Mouse (Mus musculus) kidney, adult 8-10 months (tissue): ENCODE results near the gene Tspan17.
A peak's percentile ranks its signal among the peaks of the same experiment; 100 is the strongest.

ENCODE experiments used
- DNase-seq, 2 experiments: peaks; one replicate each; pipeline ENCODE4 v3.0.0; 2022

The Tspan17 gene

DNA sequence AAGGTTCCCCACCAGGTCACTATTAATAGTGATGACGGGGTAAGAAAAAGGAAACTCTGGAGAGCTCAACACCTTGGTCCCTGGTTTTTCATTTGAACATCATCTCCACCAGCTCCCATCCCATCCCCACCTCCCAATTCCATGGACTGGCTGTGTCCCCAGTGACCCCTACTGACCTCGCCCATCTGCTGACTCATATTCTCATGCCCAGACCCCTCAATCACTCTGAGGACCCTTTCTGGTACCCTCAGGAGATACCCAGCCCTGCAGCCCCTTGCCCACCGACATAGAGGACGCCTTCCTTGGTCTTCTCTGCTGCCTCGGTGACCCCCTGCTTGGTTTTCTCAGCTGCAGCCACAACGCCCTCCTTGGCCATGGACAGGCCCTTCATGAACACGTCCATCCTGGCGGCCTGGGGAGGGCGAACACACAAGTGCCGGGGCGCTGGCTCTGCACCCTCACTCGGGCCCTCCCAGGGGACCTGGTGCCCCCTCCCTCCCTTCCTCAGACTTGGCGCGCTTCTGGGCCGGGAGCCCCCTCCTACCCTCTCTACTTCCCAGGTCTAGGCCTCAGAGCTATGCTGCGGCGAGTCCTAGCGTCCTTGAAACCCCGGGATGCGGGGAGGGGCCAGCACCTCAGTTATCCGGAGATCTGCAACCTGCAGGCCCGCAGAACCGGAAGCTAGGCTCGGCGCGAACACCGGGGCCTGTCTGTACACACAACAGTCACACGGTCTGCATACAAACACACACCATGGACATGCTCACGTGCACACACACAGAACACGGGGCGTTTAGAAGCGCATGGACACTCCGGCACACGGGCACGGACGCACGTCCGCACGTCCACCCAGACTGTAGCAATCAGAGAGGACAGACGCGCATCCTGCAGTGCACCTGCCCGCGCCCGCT, 23.6 kb upstream of the Tspan17 start:
- no peak for DNase-seq

DNA sequence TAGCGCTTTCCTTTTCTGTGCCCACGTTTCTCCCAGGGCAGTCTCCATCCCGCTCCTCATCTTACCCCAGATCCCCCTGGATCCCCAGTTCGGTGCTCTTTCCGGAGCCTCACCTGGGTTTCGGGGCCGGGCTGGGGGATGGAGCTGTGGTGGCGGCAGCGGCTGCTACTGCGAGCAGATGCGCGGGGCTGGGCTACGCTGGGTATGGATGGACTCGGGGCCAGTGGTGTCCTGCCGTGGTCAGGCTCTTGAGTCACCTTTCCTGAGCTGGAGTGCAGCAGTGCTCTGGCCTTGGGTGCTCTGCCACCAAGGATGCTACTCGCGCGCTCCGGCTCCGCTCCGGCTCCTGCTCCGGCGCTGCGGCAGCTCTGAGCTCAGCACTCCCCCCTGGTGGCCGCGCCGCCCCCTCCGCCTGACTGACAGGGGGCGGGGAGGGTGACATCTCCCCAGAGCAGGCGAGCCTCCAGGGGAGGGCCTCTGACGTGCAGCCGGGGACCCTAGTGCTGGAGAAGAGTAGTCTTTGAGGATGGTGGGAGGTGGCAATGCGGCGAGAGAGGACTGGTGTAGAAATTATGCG, 22.9 kb upstream of the Tspan17 start, which contains the start of gene Sncb:
Gene Sncb (minus strand): TSS at position 404 of the 577 bp plus-strand sequence.
- DNase-seq = peak in 1 of 2 experiments; percentile 17

DNA sequence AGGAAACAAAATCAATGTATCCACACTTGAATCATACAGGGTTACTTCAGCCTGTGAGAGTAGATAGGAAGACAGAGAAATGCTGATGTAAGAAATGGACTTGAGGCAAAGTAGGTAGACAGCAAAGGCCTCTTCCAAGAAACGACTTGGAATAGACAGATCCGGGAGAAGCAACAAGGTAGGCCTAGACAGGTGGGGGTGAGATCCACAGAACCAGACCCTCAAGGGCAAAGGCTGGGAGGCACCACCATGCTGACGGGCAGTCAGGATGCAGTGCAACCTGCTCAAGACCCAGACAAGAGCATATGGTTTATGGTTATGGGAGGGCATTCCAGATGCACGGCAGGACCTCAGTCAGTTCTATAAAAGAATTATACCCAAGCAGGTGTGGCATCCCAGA, 22.2 kb upstream of the Tspan17 start:
- no peak for DNase-seq

DNA sequence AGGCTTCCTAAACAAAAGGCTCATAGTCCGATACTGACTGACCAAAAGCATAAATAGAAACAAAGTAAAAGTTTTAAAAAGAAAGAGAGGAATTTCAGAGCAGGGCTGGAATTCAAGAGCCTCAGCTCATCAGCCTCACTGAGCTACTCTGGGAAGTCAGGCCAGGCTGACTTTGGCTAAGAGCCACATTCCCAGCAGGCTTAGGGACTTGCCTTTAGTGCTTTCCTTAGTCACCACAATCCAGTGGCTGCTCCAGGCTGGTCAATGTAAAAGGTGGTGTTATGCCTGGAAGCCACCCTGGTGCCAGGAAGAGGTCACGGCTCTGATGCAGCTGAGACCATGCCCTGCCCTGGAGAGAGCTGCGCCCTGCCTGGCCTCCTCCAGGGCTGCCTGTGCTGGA, 8.6 kb upstream of the Tspan17 start:
- no peak for DNase-seq

DNA sequence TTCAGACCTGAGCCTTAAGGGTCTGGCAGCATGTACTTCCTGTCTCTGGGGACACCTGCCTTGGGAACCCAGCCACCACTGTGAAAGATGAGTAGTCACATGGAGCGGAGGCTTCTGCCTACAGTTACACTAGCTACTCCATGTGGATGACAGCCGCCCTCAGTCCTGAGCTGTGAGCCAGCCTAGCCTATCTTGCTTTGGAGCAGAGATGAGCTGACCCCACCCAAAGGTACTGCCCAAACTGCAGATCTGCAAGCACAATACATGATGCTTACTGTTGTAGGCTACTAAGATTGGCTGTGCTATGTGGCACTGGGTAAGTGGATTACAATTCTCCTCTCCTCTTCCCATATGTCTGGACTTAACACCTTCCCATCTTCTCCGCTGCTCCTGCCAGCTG, 8.1 kb upstream of the Tspan17 start:
- no peak for DNase-seq

DNA sequence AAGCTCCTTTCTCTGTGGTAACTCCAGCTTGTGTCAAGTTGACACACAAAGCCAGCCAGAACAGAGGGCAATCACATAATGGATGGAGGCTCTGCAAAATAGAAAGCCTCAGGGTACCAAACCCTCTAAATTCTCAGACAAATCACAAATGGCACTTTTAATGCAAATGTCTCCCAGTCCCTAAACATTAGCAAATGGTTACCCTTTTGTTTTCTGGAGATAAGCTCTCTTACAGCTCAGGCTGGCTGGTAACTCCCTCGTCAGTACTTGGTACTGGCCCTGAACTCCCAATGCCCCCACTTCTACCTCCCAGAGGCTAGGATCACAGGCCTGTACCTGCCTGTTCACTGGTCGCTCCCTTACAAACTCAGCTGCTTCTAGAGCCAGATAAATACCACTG, 5.9 kb upstream of the Tspan17 start:
- DNase-seq = no peak

DNA sequence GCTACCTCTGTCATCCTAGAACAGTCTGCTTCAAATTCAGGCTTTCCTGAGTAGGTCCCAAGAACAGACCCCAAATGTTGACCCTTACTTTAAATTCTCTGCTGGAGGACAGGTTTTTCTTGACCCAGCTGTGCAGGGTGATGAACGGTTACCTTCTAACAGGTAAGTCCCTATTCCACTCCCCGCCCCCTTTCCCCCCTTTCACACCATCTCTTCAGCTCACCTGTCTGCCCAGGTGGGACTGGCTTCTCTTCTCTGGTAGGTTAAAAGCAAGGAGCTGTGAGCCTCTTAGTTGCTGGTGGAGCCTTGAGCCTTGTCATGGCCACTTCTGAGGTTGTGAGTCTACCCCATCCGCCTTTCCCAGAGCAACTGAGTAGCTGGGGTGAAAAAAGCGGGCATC, 5.5 kb upstream of the Tspan17 start, which contains the start of gene Eif4e1b:
Gene Eif4e1b (plus strand): TSS at position 301 of the 400 bp plus-strand sequence.
- no peak for DNase-seq

DNA sequence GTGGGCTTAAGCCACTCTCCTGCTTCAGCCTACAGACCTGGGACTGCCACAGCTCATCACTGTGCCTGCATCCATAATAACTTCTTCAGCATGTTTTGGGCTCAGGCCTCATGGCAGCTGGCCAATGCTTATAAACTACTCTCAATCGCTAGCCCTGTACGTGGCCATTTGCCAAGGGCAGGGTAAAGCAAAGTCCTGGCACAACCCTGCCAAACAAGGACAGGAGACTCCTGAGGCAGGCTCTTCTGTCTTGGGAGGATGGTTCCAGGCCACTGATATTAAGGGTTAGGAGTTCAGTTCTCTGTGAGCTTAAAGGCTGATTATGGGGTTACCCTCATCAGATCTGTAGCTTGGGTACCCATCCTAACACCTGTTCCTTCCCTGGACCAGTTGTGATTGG, 1.6 kb upstream of the Tspan17 start:
- DNase-seq = peak; percentile 48 to 55

DNA sequence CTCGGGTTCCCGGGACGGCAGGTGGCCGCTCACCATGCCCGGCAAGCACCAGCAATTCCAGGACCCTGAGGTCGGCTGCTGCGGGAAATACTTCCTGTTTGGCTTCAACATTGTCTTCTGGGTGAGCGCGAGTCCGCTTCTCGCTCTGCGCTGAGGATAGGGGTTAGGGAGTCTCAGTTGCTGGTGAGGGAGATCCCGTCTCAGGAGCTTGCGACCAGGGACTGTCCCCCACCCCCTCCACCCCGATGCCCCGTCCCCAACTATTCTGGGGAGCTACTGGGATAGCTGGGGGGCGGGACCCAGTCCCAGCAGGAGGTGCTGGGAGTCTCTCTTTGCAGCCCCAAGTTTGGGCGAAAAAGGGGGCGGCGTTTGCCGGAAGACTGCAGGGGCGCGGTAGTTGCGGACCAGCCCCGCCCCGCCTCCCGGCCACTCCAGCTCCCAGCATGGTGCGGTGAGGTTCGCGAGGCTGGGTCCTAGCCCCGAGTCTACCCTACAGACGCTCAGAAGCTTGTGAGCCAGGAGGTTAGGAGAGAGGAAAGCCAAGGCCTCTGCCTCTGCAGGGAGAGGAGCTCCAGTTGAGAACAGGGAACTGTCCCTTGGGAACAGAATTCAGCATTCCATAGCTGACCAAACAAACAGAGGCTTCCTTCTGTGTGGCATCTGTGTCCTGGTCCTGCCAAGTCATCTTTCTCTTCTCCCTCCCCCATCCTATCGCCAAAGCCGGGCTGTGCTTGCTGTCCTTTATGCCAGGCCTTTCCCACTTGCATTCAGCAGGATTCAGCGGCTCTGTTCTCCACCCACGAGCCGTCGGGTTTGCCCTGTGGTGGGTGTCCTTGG, 602 bp downstream of the Tspan17 start:
- peak in 1 of 2 experiments; percentile 22 for DNase-seq

DNA sequence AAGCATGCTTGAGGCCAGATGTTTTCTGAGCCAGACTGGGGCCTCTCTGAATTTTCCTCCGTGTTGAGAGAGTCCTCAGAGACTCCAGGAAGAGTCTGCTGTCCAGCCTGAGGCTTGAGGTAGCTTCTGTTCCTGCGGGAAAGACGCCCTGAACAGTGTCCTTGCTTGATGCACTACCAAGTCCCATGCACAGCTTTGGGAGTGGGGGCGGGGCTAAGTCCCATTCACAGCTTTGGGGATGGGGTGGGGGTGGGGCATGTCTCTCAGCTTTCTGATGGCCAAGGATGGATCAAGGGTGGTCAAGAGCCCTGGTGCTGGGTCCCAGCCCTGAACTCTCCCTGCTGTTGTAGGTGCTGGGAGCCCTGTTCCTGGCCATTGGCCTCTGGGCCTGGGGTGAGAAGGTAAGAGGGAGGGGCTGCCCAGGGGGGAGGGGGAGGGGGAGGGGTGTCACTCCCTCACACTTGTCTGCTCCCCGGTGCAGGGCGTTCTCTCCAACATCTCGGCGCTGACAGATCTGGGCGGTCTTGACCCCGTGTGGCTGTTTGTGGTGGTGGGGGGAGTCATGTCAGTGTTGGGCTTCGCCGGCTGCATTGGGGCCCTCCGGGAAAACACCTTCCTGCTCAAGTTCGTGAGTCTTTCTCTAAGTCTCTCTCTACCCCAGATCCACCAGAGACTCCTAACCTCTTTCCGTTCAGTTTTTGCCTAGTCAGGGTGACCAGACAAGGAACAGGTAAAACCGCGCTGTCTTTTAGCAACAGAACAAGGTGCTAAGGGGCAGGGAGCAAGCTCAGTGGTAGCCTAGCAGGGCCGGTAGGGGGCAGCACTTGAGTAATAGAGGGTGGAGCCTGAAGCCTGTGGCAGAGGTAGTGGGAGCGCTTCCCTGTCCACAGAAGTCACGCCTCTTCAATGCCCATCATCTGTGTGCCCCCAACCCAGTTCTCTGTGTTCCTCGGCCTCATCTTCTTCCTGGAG, 3.4 kb downstream of the Tspan17 start:
- DNase-seq = no peak

DNA sequence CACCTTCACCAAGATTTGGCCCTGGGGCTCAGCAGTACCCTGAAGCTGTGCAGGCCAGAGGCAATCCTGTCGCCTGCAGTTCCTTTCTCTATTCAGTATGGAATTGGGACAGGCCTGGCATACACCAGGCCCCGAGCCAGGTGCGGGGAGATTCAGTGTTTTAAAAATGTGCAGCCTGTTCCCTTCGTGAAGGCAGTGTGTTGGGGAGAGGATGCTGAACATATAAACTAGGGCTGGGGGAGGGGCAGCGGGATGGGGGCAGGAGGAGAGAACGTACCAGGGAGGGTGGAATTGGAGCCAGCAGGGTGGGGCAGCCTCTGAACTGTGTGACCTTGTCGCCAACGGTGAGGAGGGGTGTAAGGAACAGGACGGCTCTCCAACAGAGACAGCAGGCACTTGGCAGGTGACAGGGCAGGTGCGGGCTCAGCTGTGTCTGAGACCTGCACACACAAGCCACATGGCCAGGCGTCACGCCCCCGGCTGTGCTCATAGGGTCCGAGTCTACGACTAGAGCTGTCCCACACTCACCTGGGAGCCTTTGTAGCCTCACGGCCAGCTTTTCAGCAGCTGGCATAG, 4.9 kb downstream of the Tspan17 start:
- DNase-seq = no peak

DNA sequence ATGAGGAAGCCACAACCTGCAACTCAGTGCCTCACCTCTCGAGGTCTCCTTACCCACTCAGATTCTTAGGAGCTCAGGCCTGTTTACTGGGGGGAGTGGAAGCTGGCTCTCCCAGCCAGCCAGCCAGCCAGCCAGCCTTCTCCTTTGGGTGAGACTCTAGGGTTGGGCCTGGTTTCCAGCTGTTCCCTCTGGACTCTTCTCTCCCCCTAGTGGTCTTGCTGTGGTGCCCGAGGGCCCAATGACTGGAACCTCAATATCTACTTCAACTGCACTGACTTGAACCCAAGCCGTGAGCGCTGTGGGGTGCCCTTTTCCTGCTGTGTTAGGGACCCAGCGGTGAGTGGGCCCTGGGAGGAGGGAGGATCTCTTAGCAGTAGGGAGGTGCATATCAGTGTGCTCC, 5.7 kb downstream of the Tspan17 start:
- DNase-seq = no peak

DNA sequence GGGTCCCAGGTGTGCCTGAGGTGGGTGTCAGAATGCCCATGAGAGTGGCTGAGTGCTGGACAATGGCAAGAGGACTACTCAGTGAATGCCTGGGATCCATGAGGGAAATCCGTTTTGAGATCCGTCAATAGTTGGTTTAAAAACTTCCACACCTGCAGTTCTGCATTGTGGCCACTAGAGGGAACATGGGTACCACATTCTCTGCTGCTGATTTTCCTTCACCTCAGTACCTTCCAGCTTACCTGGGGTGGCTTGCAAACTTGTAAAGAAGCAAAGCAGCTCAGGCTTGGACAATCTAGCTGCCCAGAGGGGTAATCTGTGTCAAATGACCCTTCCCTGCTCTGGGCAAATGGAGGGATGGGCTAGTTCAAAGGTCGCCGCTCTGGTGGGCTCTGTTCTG, 8.2 kb downstream of the Tspan17 start:
- peak; percentile 22 to 36 for DNase-seq

DNA sequence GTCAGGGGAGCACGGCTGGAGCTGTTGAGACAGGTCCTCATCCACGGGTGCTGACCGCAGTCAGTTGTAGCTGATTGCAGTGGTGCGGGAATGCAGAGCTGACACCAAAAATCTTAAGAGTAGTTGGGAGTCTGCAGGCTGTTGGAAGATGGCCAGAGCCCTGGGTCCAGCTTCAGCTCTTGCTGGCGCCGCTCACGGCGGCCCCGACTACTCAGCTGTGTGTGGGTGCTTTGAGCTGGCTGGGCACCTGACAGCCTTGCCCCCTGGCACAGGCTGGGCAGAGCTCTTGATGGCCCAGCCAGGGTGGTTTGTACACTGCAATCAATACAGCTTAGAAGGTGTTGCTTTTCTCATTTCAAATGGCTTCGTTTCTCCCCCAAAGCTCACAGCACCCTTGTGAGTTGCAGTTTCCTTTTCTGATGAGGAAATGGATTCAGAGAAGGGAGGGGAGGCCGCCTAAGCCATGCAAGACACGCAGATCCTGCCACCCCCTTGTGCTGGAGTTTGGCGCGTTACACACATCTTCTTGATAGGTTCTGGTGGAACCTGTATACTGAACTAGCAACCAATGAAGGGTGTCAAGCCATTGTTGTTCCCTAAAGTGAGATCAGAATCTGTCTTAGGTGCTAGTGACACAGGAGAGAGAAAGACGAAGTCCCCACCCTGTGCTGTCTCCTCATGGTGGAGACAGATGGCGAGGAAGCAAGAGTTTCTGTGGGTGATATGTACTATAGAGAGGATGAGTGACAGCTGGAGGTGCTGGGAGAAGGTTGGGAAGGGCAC, 8.9 kb downstream of the Tspan17 start:
- DNase-seq = no peak

DNA sequence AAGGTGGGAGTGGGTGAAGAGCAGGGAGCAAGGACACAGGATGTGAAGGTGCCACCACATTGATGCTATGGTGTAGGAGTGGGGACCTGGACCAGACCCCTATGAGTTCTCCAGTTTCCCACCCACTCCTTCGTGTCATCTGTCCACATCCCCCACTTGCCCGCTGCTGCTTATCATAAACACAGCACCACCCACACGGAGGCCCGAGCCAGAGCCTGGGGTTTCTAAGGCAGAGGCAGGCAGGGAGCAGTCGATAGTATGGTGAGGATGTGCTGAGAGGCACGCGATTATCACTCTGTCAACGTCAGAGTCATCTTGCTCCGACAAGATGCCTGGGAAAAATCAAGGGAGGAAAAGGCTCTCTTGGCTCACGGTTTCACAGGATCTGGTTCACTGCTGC, 9.6 kb downstream of the Tspan17 start:
- DNase-seq = no peak

DNA sequence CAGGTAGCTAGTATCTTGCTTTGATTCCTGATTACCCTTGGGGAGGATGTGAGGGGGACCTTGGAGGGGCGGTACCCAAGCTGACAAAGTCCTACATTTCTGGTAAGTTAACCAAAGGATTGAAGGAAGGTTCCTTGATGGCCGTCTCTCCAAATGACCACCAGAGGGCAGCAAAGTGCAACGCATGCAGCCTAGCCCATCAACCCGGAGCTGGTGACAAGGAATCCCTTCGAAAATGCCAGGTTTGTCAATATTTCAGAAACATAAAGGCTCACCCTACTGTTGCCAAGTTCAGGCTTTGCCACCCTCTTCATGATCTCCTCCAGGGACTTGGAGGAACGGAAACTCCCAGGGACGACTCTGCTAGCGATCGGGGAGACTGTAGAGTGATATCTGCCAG, 10.5 kb downstream of the Tspan17 start:
- DNase-seq = peak; percentile 52 to 68

DNA sequence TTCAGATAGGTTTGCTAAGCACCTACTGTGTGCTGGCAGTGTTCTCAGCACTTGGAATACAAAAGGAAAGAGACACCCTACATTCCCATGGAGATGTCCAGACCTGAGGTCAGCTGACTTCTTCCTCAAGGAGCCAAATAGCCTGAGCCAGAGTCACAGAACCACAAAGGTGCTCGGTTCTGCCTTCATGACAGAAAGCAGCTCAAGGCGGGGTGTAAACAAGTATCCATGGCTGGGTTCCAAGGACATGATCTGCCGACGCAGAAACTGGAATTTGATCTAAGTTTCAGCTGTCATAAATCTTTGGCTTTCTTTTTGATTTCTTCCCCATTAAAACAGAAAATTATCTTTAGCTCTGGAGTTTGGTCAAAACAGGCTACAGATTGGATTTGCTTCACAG, 11.0 kb downstream of the Tspan17 start:
- no peak for DNase-seq

DNA sequence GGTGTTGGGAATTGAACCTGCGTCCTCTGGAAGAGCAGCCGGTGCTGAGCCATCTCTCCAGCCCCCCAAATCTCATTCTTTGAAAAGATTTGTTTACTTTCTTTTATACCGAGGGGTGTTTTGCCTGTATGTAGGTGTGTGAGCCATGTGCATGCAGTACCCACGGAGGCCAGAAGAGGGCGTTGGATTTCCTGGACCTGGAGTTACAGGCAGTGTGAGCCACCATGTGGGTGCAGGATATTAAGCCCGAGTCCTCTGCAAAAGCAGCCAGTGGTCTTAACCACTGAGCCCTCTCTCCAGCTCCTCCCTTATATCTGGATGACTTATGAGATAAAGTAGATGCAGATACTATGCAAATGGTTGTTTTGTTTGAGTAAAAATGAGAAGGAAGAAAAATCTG, 13.8 kb downstream of the Tspan17 start:
- no peak for DNase-seq

DNA sequence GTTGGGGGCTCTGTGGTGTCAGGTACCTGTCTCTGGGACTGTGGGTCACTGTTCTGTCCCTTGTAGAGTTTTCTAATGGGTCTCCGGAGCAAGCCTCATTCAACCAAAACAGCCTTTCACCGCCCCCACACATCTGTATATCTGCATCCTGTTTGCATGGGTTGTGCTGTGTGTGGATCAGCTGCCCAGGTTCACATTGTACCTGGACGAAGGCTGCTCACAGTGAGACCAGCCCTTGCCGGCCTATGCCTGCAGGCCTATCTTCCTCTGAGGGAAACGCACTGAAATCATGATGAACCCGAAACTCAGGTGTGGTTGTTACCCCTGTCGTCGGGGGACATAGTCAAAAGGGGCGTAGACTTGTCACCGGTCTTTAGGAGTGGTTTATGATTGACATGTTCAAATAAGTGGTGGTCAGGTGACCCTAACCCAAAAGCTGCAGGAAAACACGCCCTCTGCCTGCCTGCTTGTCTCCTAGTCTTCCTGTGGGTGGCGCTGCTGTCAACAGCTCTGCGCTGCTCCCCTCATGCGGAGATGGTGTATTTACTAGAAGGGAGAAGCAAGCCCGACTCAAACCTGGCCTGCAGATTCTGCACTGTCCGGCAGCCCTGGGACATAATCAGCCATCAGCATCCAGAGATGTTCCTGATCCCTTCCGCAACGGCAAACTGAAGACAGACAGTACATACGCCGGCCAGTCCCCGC, 16.1 kb downstream of the Tspan17 start:
- DNase-seq = no peak

DNA sequence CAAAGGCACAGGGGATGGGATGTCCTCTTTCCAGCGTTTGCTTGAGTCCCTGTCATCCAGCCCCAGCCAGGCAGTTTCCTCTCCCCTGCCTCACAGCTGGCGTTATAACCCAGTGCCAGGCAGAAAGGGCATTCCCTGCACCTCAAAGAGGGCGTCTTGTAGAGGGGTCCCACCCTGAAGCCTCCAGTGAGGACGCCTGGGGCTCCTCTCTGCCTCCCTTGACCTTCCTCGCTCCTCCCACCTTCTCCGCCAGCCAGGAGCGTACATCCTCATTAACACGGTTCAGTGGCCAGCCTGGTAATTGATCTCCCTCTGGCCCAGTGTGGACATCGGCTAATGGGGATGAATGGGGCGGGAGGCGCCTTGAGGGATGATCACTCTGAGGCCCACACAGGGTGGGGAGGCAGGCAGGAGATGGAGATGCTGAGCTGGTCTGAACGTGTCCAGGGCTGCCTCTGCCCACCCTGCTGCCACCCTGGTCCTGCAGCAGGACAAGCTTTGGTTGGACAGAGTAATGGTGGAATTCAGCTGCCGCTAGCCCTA, 17.3 kb downstream of the Tspan17 start:
- no peak for DNase-seq
